Mouse (Mus musculus) erythroblast, embryonic 14.5 days (primary cell): ENCODE measurements around the gene Zfp786.
"Not testable (repeated sequence)": the region's sequence is repeated elsewhere in the genome, so short reads cannot be mapped to it uniquely, and the experiment has no call there.

Experiments
- GATA1 ChIP-seq: IDR thresholded peaks from 2 replicates; pipeline ENCODE4 v1.6.1; 2012; ENCODE audit warnings: low read length, inconsistent platforms, mixed read lengths
- TAL1 ChIP-seq: IDR thresholded peaks from 3 replicates; pipeline ENCODE4 v1.6.1; 2012; ENCODE audit warnings: low read length, inconsistent platforms, mixed read lengths

- TF ChIP-seq GATA1, TAL1: not testable (repeated sequence)
Observed at GRCm38 (mm10) chr6:47771113-47771512, 59.6 kb downstream of the Zfp786 start.
